Mouse (Mus musculus) left cerebral cortex, adult 18-20 months (tissue): ENCODE measurements around the gene Agtpbp1. TPM values are rescaled to one million over a fixed set of nuclear protein-coding genes. Genes with fewer than 3 reads are reported as not detected.

Source experiments
- DNase-seq, 2 experiments: peaks; one replicate each; pipeline ENCODE4 v3.0.0; 2021 to 2022; ENCODE audit warnings: low spot score in 2 of 2, mixed read lengths in 1 of 2
- total RNA-seq, 2 experiments: library from RNA; stranded (reverse); gene quantifications; 2 replicates each; pipeline ENCODE4 v1.2.3; 2021

Agtpbp1 gene
- total RNA-seq, 2 experiments from 2014 or later: 324 to 356 TPM

DNA sequence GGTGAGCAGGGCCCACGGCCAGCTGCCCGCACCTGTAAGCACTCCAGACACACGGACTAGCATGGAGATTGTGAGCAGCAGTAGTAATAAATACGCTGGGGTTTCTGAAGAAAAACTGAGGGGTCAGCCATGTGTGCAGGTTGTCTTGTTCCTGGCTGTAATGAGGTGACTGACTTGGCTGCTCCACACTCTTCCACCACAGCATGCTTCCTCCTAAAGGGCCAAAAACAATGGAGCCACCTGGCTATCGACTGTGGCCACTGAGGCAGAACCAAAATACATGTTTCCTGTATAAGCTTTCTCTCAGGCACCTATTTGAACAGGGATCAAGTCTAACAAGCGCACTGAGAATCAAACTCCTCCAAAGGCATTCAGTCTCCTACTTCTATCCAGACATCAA, 49.3 kb downstream of the Agtpbp1 start:
- DNase-seq: no peak

DNA sequence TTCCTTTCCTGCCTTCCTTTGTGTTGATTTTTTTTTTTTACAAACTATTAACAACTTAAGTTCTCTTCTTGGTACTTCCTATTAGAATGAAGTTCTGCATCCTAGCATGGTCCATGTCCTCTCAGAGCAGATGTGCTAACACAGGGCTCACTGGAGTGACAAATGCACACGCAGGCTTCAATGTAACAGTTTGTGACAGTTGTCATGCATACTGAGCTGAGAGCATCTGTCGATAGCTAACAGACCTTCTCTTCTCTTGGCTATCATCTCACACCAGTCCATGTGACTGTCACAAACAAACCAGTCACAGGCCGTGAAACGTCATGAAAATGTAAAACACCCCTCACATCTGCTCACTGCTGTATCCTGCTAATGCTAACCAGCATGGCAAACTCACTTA, 50.7 kb downstream of the Agtpbp1 start:
- DNase-seq: no peak

DNA sequence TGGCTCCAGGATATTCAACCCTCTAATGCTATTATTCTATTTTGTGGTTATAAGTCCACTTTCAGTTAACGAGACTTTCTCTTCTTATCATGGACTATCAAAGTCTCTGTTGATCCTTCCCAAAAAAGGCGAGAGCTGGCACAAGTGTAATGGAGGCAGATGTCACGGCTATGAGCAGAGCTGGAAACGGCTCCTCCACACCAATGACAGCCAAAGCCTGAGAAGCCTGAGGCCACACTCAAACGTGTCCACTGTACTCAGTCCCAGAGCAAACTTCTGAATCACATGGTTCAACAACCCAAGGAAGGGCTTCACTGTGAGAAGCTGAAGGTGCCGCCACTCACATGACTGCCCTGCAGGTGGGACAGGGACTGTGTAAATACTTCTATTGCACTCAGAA, 51.7 kb downstream of the Agtpbp1 start:
- no peak for DNase-seq

DNA sequence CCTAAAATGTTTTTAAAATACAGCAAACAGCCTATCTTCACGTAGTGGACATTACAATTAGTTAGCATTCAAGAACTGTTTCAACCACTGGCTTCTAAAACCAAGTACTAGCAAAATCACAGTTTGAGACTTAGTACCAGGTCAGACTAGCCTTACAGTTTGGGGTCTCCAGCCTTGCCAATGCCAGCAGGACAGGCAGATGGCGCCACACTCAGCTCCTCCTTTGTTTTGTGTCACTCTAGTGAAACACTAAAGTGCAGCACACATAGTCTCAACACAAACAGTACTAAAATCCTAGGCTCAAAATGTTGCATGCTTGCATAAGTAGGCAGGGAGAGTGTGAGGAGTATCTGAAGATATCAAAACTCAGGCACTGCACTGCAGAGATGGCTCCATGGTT, 53.8 kb downstream of the Agtpbp1 start:
- no peak for DNase-seq

DNA sequence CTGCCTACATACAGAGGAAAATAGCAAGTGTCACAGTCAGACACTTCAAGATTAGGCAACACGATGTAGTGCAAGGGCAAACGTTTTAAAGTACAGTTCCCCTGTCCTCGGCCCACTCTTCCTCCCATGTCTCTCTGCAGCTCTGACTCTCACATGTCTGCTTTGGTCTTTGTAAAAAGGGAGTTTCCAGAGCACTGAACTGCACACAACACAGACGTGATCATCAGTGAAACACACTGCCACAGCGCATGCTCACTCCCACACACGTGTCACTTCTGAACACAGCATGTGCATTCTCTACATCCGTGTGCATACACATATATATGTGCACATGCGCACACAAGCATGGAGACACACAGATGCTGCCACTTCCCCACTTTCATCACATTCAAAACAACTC, 54.5 kb downstream of the Agtpbp1 start:
- no peak for DNase-seq

DNA sequence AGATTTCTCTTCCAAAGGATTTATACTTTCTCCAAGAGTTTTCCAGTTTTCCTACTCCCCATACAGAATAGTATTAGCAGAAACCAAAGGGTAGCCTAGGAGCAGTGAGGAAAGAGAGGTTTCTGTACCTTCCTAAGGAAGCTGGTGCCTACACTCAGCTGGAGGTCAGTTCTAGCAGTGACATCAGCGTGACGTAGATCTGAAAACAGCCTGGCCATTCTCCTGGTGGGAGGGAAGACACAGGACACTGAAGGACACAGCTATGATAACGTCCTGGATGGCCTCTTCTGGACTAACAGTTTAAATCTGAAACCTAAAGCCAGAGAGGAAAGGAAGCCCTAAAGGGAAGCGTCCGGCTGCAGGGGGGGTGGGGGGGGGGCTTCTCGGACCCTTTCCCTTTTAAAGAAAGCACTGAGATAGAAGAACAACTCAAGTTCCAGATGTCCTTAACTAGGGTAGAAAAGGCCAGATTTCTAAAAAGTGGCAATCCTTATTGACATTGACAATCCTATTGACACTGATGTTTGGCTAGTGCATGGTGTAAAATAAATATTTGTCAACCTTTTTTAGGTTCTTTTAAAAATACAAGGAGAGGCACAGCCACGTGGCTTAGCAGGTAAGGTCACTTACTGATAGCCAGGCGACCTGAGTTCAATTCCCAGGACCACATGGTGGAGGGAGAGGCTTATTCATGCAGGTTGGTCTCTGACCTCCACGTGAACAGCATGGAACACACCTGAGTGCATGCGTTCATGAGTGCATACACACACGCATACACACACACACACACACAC, 63.6 kb downstream of the Agtpbp1 start:
- DNase-seq: no peak

DNA sequence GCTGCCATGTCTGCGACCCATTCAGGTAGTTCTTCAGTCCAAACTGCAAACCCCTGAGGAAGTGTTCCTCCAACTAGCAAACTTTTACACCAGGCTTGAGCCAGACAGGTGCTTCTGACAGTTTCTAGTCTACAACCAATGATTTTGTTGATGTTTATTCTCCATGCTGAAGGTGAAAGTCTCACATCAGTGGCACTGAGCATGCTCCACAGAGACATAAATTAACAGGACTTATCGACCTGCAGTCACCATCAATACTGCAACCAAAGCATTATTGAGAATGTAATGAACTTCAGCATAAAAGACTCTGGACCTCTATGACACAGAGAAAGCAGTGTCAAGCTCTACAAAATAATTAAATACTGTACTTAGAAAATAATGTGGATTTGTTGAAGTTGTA, 64.2 kb downstream of the Agtpbp1 start:
- DNase-seq: no peak

DNA sequence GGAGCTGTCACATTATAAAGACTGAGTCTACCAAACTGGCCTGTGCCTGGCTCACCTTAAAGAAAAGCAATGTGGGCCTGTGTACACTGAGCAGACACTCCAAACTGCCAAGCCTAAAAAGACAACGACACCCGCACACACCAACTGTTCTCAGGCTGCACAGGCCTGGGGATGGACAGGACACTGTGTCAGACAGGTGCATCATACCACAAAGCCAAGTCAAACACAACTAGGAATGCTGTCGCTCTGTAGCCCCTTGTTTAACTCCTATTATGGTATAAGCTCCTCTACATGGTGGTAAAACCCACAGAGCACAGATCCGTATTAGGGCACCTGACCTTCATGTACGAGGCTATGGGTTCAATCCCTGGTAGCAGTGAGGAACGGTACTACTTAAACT, 65.5 kb downstream of the Agtpbp1 start:
- no peak for DNase-seq

DNA sequence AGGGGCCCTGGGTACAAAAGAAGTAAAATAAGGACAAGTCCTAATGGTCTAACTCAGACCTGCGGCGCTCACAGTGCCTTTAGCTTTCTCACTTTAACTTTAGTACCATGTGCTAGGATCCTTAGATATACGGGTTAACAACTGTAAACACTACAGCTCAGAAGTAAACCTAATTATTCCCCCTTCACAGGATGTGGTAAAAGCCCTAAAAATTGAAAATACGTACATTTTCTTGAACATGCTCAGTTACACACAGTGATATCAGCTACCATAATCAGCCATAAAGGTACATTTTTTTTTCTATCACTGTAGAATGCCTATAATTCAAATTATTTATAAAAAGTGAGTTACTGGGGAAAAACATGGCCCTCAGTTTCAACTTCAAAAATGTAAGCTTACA, 67.0 kb downstream of the Agtpbp1 start:
- DNase-seq: no peak

DNA sequence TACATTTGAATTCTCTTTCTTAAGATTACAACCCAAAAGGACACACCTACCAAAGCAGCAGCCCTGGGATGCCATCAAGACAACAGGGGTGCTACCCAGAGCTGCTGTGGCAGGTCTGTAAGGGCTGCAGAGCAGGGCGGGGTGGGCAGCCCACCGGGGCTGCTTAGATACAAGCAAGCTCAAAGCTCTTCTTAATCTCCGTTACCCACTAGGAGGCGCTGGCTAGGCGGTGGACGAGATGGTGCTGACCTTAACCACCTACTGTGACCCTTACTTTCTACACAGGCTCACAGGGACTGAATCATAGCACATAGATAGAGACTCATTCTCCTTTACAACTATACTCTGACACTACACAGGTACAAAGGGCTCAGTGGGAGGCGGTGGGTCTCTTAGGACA, 70.0 kb downstream of the Agtpbp1 start:
- peak in 1 of 2 experiments; percentile 34 for DNase-seq

DNA sequence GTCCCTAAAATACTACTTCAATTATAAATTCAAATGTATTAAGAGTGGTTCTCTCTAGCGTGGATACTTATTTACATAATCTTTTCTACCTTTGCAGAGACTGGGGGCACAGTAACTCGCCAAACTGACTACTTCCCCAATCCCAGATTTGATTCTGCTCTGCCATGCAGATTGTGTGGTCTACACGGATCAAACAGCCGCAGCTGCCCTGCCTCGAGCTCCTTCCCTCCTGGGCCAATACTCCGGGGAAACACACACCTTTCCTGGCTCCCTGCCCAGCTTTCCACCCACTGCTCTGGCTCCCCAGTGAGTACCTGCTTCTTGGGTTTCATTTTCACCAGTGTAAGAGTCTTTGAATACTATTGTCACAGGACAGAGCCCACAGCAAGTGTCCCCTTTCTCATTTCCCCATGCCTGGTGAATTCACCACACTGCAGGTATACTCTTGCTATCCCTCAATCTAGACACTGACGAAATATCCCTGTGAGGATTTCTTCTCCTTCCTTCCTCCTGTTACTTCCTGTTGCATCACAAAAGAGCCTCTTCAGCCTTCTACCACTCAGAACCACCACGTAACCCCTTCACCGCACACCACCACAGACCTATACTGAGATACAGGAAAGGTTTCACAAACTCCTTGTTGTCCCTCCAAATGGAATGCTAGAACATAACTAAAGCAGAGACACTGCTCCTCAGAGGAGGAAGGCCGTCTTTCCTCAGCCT, 75.2 kb downstream of the Agtpbp1 start:
- no peak for DNase-seq

DNA sequence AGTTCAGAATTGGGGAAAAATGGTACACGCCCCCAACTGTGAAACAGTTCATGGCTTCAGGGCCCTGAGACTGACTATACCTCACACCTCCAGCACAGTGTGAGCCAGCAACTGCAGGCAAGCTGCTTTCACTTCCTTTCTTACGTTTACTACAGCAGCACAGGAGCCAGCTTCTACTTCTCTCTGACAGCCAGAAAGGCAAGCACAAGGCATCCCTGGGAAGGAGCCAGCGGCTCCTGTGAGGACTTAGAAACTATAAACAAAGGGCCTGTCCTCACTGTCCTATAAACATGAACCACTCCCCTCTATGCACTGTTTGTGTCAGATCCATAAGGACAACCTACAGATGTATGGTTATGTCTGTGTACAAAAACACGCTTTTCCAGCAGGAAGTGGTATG, 76.4 kb downstream of the Agtpbp1 start:
- DNase-seq: no peak

DNA sequence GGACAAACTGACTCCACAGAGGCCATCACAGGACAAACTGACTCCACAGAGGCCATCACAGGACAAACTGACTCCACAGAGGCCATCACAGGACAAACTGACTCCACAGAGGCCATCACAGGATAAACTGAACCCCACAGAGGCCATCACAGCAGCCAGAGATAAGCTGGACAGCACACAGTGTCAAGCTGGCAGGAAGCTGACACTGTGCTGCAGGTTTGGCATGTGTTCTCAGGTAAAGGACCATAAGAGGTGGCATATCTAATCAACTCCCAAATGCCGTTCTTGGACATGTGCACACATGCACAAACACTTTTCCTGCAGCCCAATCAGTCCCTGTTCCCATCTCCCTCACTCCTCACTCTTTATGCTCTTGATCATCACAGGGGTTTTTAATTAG, 78.6 kb downstream of the Agtpbp1 start:
- DNase-seq: no peak

DNA sequence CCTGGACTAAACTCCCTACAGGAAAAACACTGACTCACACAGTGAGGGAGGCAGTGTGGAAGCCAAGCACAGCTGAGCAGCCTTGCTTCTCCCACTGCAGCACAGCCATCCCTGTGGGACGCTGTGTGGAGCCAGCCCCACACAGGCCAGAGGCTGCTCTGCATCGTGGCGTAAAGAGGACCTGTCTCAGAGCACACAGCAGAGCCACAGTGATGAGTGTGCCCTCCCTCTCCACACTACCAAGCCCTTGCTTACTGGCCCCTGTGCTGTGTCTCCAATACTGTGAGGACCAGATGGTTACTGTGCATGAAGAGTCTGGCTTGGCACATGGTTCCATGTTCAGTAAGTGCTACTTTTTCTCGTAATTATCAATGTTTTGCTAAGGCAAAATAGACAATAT, 79.2 kb downstream of the Agtpbp1 start:
- DNase-seq: peak; percentile 36 to 44

DNA sequence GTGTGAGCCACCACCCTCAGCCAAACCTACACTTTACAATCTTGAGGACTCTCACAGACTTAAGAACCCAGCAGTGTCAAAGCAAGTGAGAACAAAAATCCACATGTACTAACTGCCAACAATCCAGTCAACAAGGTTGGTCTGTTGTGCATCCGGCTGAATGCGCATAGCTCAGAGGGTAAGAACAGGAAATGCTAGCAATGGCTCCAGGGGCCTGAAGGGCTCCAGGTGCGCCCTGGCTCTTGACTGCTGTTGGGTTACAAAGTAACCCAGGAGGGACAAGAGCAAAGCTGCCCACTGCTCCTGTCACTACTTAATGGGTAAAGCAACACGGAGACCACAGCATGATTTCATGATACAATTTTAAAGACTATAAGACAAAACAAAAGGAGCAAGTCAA, 81.4 kb downstream of the Agtpbp1 start:
- no peak for DNase-seq

DNA sequence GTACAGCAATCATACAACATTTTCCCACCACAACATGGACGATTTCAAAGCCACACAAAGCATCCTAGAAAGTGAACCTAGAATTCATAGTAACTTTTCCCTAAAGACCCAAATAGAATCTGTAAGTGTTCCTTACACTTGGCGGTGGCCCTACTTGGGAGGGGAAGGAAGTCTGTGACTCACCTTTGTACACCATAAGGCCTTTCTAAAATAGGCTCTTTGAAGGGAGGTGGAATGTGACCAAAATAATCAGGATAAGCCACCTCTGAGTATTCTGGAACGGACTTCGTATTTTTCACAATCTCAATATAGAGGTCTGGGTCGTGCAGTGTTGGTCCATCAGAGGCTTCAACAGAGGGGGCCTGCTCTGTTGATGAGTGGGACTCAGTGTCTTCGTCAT, 85.2 kb downstream of the Agtpbp1 start:
- no peak for DNase-seq

DNA sequence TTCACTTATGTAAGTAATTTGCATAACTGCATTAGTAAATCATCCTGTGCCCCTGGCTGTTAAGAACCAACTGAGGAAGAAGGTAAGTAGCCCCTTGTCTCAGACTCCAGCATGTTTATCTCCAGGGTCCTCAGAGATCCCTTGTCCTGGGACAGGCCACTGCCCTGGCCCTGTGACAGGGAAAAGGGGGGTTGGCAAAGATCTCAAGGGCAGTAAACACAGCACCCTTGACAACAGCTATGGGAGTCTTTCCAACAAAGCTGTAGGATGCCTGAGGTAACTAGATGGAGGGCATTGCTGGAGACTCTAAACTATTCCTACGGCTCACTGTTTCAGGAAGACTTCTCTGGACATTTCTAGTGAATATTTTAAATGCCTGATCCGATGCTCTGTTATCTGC, 85.7 kb downstream of the Agtpbp1 start:
- DNase-seq: no peak

DNA sequence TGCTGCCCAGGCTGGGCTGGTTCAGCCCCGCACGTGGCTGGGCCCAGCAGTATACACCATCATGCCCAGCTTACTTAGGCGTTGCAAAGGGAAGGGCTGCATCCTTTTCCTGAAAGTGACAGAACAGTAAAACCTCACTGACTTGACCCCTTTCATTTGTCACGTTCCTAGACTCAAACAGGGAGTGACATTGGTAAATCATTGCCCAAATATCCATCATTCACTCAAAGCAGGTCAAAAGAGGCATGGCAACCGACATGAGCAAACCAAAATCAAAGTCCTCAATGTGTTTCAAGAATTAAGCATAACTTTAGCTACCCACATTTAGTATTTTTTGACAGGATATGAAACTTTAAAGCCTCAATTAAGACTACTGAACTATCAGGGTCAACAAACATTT, 86.8 kb downstream of the Agtpbp1 start:
- DNase-seq: no peak

DNA sequence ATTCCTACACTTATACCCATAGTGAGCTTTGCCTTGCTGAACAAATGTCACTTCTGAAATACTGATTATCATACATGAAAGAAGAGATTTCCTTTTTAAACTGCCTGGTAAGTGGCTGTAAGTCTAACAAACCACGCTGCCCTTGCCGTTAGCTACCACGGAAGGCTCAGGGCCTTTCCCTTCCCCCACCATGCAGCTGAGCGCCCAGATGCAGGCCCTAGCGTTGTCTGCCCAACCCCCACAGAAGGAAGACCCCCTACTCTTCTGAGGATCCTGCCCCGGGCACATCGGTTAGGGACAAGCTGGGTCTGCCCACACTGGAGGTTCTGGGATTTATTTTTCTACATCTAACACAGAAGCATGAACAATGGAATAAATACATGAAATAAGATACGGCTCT, 89.2 kb downstream of the Agtpbp1 start:
- no peak for DNase-seq

DNA sequence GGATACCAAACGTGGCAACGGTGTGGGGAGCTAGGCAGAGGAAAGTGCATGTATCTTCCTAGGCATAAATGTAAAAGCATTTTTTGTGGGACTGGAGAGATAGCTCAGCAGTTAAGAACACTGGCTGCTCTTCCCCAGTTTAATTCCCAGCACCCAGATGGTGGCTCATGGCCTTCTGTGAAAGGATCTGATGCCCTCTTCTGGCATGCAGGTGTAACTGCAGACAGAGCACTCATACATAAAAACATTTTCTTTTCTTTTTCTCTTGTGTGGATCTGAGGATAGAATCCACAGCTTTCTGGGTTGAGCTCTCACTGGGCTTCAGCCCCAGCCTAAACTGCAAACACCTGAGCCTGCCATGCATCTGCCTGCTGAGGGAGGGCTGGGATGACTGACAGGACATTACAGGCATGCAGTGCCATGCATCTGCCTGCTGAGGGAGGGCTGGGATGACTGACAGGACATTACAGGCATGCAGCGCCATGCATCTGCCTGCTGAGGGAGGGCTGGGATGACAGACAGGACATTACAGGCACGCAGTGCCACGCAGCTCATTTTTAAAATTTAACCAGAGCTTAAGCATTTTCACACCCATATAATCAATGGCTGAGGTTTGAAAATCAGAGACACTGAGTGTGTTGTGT, 90.3 kb downstream of the Agtpbp1 start:
- no peak for DNase-seq

DNA sequence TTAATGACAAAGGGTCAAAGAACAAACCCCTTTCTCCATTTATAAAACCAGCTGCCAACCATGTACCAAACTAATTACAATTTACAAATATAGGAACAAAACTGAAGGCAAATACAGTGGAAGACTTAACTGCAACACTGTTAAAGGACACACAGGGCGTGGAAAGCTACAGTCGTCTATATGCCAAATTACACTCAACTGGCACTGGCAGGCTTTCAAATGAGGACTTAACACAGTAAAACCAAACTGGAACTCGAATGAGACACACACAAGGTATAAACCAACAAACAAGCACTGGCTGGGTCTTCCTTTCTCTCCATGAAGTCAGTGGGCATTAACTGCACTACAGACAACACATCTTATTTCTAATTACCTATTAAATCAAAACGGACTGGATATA, 94.3 kb downstream of the Agtpbp1 start:
- no peak for DNase-seq

DNA sequence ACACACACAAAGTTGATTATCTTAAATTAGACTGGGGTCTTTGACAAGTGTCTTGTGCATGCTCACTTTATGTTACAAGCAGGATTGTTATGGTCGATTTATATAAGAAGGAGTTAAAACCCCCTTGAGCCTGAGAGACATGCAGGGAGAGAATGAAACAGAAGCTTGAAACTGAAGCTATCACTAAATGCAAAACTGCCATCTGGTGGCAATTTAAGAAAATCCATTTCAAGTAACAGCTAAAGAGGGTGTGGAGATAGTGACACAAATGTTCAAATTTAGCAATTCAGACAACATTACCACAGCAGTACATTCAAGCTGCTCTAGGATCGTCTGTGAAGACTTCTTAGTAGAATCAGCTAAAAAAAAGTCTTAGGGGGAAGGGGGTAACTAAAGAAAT, 95.9 kb downstream of the Agtpbp1 start:
- DNase-seq: no peak
